Mouse (Mus musculus) 3T3-L1 (cell line): ENCODE measurements around the gene Usp54.

Experiments used
- DNase-seq: peaks from one replicate; pipeline ENCODE4 v3.0.0-alpha.2; 2015; ENCODE audit warnings: low read depth, low spot score

Usp54 gene

GRCm38 (mm10) chr14:20640644-20641437 lies at the start of gene Usp54:
Gene Usp54, minus strand, starts transcription at chr14:20641063.
- DNase-seq = peak; percentile 95

GRCm38 (mm10) chr14:20689009-20689408 lies 48.1 kb upstream of the Usp54 start:
- no peak for DNase-seq

- no peak for DNase-seq
Measured at GRCm38 (mm10) chr14:20686576-20686975, 45.7 kb upstream of the Usp54 start.

GRCm38 (mm10) chr14:20682498-20682897 lies 41.6 kb upstream of the Usp54 start:
- no peak for DNase-seq

GRCm38 (mm10) chr14:20681742-20682141 lies 40.9 kb upstream of the Usp54 start:
- no peak for DNase-seq

GRCm38 (mm10) chr14:20677906-20678305 lies 37.0 kb upstream of the Usp54 start:
- DNase-seq = no peak

GRCm38 (mm10) chr14:20674064-20674833 lies 33.4 kb upstream of the Usp54 start, which contains the start of gene Sec24c:
Gene Sec24c, plus strand, starts transcription at chr14:20674308.
- peak; percentile 96 for DNase-seq

GRCm38 (mm10) chr14:20673735-20674063 lies 32.8 kb upstream of the Usp54 start:
- no peak for DNase-seq

GRCm38 (mm10) chr14:20672990-20673389 lies 32.1 kb upstream of the Usp54 start:
- DNase-seq = peak; percentile 69

GRCm38 (mm10) chr14:20668154-20668810 lies 27.4 kb upstream of the Usp54 start, which contains the start of gene Synpo2l:
Gene Synpo2l, minus strand, starts transcription at chr14:20668354.
- DNase-seq = no peak

- no peak for DNase-seq
Measured at GRCm38 (mm10) chr14:20667469-20667868, 26.6 kb upstream of the Usp54 start.

GRCm38 (mm10) chr14:20664436-20664835 lies 23.6 kb upstream of the Usp54 start:
- DNase-seq = no peak

GRCm38 (mm10) chr14:20663601-20664000 lies 22.7 kb upstream of the Usp54 start:
- DNase-seq = no peak

- DNase-seq = no peak
Measured at GRCm38 (mm10) chr14:20662740-20663139, 21.9 kb upstream of the Usp54 start.

GRCm38 (mm10) chr14:20661661-20662331 lies 20.9 kb upstream of the Usp54 start:
- DNase-seq = no peak

- DNase-seq = peak; percentile 96
Measured at GRCm38 (mm10) chr14:20660827-20661660, 20.2 kb upstream of the Usp54 start.

- DNase-seq = no peak
Measured at GRCm38 (mm10) chr14:20659687-20660086, 18.8 kb upstream of the Usp54 start.

GRCm38 (mm10) chr14:20658902-20659301 lies 18.0 kb upstream of the Usp54 start:
- DNase-seq = no peak

- peak; percentile 75 for DNase-seq
Measured at GRCm38 (mm10) chr14:20658326-20658725, 17.5 kb upstream of the Usp54 start.

GRCm38 (mm10) chr14:20656361-20656760 lies 15.5 kb upstream of the Usp54 start, which contains the start of gene Myoz1:
Gene Myoz1, minus strand, starts transcription at chr14:20656540.
- DNase-seq = no peak

GRCm38 (mm10) chr14:20655731-20656130 lies 14.9 kb upstream of the Usp54 start:
- no peak for DNase-seq
